Mouse (Mus musculus): ENCODE data around the gene Cd86. TPM values are rescaled to one million over a fixed set of nuclear protein-coding genes. Genes with fewer than 3 reads are reported as not detected.

Cd86 gene
- total and polyA plus RNA-seq, 3 experiments, result not detected

DNA sequence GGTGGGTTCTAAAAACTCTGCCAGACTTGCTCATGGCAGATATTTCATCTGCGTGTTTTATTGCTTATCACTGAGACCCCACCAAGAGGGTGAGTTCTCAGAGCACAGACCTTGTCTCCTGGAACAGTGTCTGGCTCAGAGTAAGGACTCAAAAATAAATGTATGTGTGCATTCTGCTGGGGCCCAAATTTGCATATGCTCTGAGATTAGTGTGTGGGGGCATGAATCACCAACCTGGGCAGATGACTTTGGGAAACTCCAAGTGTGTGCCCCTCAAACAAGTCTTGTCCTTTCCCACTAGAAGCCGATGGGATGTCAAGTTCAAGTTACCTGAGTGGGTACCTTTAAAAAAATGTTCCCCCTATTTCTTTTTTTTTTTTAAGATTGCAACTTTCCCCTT is 34.6 kb upstream of the Cd86 start:
- Histone ChIP-seq H3K27me3 (ENCODE audit: insufficient read depth, low read length) (peaks cover 4% of the 10 kb centered on the region; the same call in 1 of the 2 replicates), H3K4me3 (ENCODE audit: low read depth, low read length) (no peak overlapping the region), H3K4me1 (ENCODE audit: insufficient read depth, low read depth, low read length) (no peaks in the 10 kb centered on the region), H3K9me3 (replicated peaks) (no peaks in the 10 kb centered on the region), H3K36me3 (replicated peaks) (no peaks in the 10 kb centered on the region)
- ATAC-seq (ENCODE audit: extremely low read depth, insufficient number of reproducible peaks, low FRiP score, poor library complexity, severe bottlenecking), result no peak
- TF ChIP-seq POLR2AphosphoS5 (IDR thresholded peaks at IDR 0.05; ENCODE audit: insufficient replicate concordance, low read depth, low read length) (no peak), CTCF (IDR thresholded peaks at IDR 0.05; ENCODE audit: low read depth, low read length) (no peak), TAL1 (conservative IDR thresholded peaks at IDR 0.05; ENCODE audit: low read depth, low read length) (no peak), GATA2 (IDR thresholded peaks at IDR 0.05; ENCODE audit: borderline replicate concordance, low read depth, low read length) (no peak), GATA1 (IDR thresholded peaks at IDR 0.05; ENCODE audit: borderline replicate concordance, low read length) (no peak)
- no peak for DNase-seq (ENCODE audit: low spot score)

DNA sequence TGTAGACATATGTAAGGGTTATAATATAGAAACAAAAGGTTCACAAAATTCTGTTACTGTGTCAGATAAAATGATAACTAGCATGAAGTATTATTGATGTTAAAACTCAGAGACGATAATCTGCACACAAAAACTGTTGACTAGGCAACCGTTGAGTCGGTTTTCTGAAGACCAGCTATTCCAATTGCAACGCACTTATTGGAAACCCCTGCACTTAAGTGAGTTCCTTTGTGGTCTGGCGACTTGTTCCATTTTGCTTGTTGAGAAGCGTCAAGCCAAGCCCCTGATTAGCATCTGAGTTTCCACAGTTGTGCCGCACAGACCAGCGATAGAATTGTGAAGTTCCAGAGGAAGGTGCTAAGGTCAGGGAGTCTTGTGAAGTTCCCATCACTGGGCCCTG is 31.4 kb upstream of the Cd86 start:
- no peak for TF ChIP-seq TAL1 (conservative IDR thresholded peaks at IDR 0.05; ENCODE audit: low read depth, low read length)
- TF ChIP-seq CTCF (IDR thresholded peaks at IDR 0.05; ENCODE audit: low read depth, low read length), result no peak
- TF ChIP-seq POLR2AphosphoS5 (IDR thresholded peaks at IDR 0.05; ENCODE audit: insufficient replicate concordance, low read depth, low read length), result no peak
- no peak for TF ChIP-seq GATA2 (IDR thresholded peaks at IDR 0.05; ENCODE audit: borderline replicate concordance, low read depth, low read length)
- no peak for TF ChIP-seq GATA1 (IDR thresholded peaks at IDR 0.05; ENCODE audit: borderline replicate concordance, low read length)
- Histone ChIP-seq H3K4me3 (ENCODE audit: low read depth, low read length) (no peak overlapping the region), H3K9me3 (replicated peaks) (no peaks in the 10 kb centered on the region), H3K27me3 (ENCODE audit: insufficient read depth, low read length) (peaks cover 8% of the 10 kb centered on the region; the same call in 1 of the 2 replicates), H3K4me1 (ENCODE audit: insufficient read depth, low read depth, low read length) (no peaks in the 10 kb centered on the region), H3K36me3 (replicated peaks) (no peaks in the 10 kb centered on the region)
- ATAC-seq (ENCODE audit: extremely low read depth, insufficient number of reproducible peaks, low FRiP score, poor library complexity, severe bottlenecking) (no peak), DNase-seq (ENCODE audit: low spot score) (no peak)

DNA sequence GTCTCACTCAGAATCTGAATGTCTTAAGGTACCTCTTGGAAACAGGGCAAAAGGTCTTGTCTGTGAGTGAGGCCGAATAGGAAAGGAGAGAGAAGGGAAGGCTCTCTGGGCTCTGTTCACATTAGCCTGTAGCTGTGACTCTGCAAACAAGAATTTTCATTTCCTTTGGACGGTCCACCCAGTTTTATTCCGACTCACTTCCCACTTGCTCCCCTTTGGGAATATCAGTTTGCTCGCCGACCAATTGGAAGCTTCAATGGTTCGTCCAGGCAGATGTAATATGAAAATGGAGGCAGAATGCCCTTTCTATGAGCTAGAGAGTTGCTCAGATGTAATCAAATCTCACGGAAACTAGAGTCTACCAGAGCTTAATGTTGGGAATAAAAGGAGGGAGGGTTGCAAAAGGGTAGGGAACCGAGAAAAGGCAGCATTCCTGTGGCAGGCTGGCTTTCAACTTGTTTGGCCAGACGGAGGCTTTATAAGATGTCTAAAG is 29.0 kb upstream of the Cd86 start:
- H3K4me3 ChIP-seq (ENCODE audit: low read depth, low read length), result no peak overlapping the region
- no peak for DNase-seq (ENCODE audit: low spot score)
- no peak for ATAC-seq (ENCODE audit: extremely low read depth, insufficient number of reproducible peaks, low FRiP score, poor library complexity, severe bottlenecking)
- H3K36me3 ChIP-seq (replicated peaks), result no peaks in the 10 kb centered on the region
- H3K9me3 ChIP-seq (replicated peaks), result no peaks in the 10 kb centered on the region
- TF ChIP-seq CTCF (IDR thresholded peaks at IDR 0.05; ENCODE audit: low read depth, low read length) (no peak), TAL1 (conservative IDR thresholded peaks at IDR 0.05; ENCODE audit: low read depth, low read length) (no peak), GATA2 (IDR thresholded peaks at IDR 0.05; ENCODE audit: borderline replicate concordance, low read depth, low read length) (no peak), POLR2AphosphoS5 (IDR thresholded peaks at IDR 0.05; ENCODE audit: insufficient replicate concordance, low read depth, low read length) (no peak), GATA1 (IDR thresholded peaks at IDR 0.05; ENCODE audit: borderline replicate concordance, low read length) (no peak)
- peaks cover 6% of the 10 kb centered on the region; the same call in 1 of the 2 replicates for H3K27me3 ChIP-seq (ENCODE audit: insufficient read depth, low read length)
- no peaks in the 10 kb centered on the region for H3K4me1 ChIP-seq (ENCODE audit: insufficient read depth, low read depth, low read length)

DNA sequence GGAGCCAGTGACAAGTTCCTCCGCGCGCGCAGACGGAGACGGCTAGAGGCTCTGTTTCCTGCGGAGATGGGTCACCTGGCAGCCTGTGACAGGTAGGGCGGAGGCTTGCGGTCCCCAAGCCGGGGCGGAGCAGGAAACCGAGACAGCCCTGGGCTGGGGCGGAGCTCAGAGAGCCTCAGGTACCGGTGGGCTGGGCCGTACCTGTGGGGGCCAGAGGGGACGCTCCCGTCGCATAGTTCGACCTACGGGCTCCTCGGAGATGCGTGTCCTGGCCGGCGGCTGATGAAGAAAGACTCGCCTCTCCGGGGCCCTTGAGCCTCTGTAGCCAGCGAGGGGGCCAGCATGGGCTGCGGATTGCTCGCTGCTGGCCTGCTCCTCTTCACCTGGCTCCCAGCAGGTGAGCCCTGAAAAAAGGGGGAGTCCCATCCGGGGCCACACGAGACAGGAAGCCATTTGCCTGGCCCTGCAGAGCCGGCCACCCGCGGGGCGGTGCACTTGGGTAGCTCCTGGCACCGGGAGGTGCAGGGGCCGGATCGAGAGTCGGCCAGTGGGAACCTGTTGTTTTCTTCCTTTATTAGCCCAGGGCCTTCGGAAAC is 28.0 kb upstream of the Cd86 start, which contains the start of gene Ildr1:
Gene Ildr1, plus strand, starts transcription at position 161 of the 596 bp plus-strand sequence.
- Histone ChIP-seq H3K4me3 (ENCODE audit: low read depth, low read length) (no peak within 1 kb of the TSS), H3K27me3 (ENCODE audit: insufficient read depth, low read length) (peaks cover 6% of the 10 kb centered on the region; the same call in 1 of the 2 replicates), H3K4me1 (ENCODE audit: insufficient read depth, low read depth, low read length) (no peaks in the 10 kb centered on the region)

DNA sequence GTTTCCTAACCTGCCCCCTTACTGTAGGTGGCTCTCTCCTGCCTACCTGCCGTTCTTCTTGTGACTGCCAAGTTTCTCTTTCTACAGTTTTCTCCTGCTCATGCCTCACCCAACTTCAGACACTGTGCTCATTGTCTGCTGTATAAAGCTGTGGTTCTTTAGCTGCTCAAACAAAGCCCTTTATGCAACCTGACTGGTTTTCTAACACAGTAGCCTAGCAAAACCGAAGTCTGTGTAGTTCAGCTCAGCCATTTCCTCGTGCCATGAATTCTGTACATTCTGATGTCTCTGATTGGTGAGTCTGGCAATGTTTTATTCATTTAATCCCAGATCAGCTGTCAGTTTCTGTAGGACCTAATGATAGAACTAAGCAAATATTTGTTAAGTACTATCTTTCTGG is 25.6 kb upstream of the Cd86 start:
- H3K9me3 ChIP-seq (replicated peaks), result no peaks in the 10 kb centered on the region
- ATAC-seq (ENCODE audit: extremely low read depth, insufficient number of reproducible peaks, low FRiP score, poor library complexity, severe bottlenecking) (no peak), DNase-seq (ENCODE audit: low spot score) (no peak)
- TF ChIP-seq TAL1 (conservative IDR thresholded peaks at IDR 0.05; ENCODE audit: low read depth, low read length), result no peak
- TF ChIP-seq GATA1 (IDR thresholded peaks at IDR 0.05; ENCODE audit: borderline replicate concordance, low read length), result no peak
- TF ChIP-seq GATA2 (IDR thresholded peaks at IDR 0.05; ENCODE audit: borderline replicate concordance, low read depth, low read length), result no peak
- no peaks in the 10 kb centered on the region for H3K4me1 ChIP-seq (ENCODE audit: insufficient read depth, low read depth, low read length)
- no peaks in the 10 kb centered on the region for H3K36me3 ChIP-seq (replicated peaks)
- peaks cover 6% of the 10 kb centered on the region; the same call in 1 of the 2 replicates for H3K27me3 ChIP-seq (ENCODE audit: insufficient read depth, low read length)
- no peak overlapping the region for H3K4me3 ChIP-seq (ENCODE audit: low read depth, low read length)

More for the DNA sequence above, 28.0 kb upstream of the Cd86 start, which contains the start of gene Ildr1:
- Histone ChIP-seq H3K9me3 (replicated peaks) (no peaks in the 10 kb centered on the region), H3K36me3 (replicated peaks) (no peaks in the 10 kb centered on the region)
- no peak for DNase-seq (ENCODE audit: low spot score)
- no peak for ATAC-seq (ENCODE audit: extremely low read depth, insufficient number of reproducible peaks, low FRiP score, poor library complexity, severe bottlenecking)
- TF ChIP-seq POLR2AphosphoS5 (IDR thresholded peaks at IDR 0.05; ENCODE audit: insufficient replicate concordance, low read depth, low read length), result no peak
- TF ChIP-seq CTCF (IDR thresholded peaks at IDR 0.05; ENCODE audit: low read depth, low read length), result no peak
- no peak for TF ChIP-seq GATA1 (IDR thresholded peaks at IDR 0.05; ENCODE audit: borderline replicate concordance, low read length)
- no peak for TF ChIP-seq GATA2 (IDR thresholded peaks at IDR 0.05; ENCODE audit: borderline replicate concordance, low read depth, low read length)
- TF ChIP-seq TAL1 (conservative IDR thresholded peaks at IDR 0.05; ENCODE audit: low read depth, low read length), result no peak

DNA sequence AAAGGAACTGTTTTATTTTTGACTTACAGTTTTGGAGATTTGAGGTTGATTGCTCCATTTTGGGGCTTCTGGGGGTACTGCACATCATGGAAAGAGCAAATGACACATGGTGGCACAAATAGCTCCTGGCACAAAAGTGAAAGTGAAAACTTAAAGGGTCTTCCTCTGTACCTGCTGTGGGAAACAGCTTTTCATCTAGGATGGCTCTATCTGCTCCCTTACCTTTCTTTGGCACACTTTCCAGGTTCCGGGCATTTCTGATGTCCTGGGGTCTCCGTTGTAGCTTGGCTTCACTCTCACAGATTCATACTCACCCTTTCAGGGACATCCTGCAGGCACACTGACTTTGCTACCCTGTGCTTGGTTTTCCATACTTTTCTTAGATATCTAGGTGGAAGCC is 22.2 kb upstream of the Cd86 start:
- TF ChIP-seq POLR2AphosphoS5 (IDR thresholded peaks at IDR 0.05; ENCODE audit: insufficient replicate concordance, low read depth, low read length) (no peak), TAL1 (conservative IDR thresholded peaks at IDR 0.05; ENCODE audit: low read depth, low read length) (no peak), GATA2 (IDR thresholded peaks at IDR 0.05; ENCODE audit: borderline replicate concordance, low read depth, low read length) (no peak), CTCF (IDR thresholded peaks at IDR 0.05; ENCODE audit: low read depth, low read length) (no peak), GATA1 (IDR thresholded peaks at IDR 0.05; ENCODE audit: borderline replicate concordance, low read length) (no peak)
- no peaks in the 10 kb centered on the region for H3K27me3 ChIP-seq (ENCODE audit: insufficient read depth, low read length)
- H3K4me3 ChIP-seq (ENCODE audit: low read depth, low read length), result no peak overlapping the region
- no peak for DNase-seq (ENCODE audit: low spot score)
- no peak for ATAC-seq (ENCODE audit: extremely low read depth, insufficient number of reproducible peaks, low FRiP score, poor library complexity, severe bottlenecking)
- no peaks in the 10 kb centered on the region for H3K4me1 ChIP-seq (ENCODE audit: insufficient read depth, low read depth, low read length)
- no peaks in the 10 kb centered on the region for H3K9me3 ChIP-seq (replicated peaks)
- H3K36me3 ChIP-seq (replicated peaks), result no peaks in the 10 kb centered on the region
